Mouse (Mus musculus) gastrocnemius, adult 2 months (tissue): ENCODE data around the gene Adat1. TPM values are rescaled to one million over a fixed set of nuclear protein-coding genes. Genes with fewer than 3 reads are reported as not detected.

Source experiments
- DNase-seq: peaks from one replicate; pipeline ENCODE4 v3.0.0; 2022
- H3K27ac ChIP-seq: fragments of 200-600 bp; 2 replicates; pipeline ENCODE4 v1.8.1; 2022; ENCODE audit warnings: mild to moderate bottlenecking
- H3K4me3 ChIP-seq: fragments of 200-600 bp; 2 replicates; pipeline ENCODE4 v1.8.1; 2022; ENCODE audit warnings: mild to moderate bottlenecking, moderate library complexity
- CTCF ChIP-seq: fragments of 200-600 bp; IDR thresholded peaks from 2 replicates; pipeline ENCODE4 v1.8.1; 2022; ENCODE audit warnings: antibody characterized with exemption, mild to moderate bottlenecking, moderate library complexity
- intact Hi-C: fragments of 180-260 bp; cut with DNase I; formaldehyde crosslinking; loops from one replicate; pipeline ENCODE4 v1.15.1; 2025
- long read RNA-seq, 2 experiments: library from polyadenylated mRNA; stranded (forward); transcript quantifications; one replicate each; pipeline ENCODE4 v2.0.0; 2021
- total RNA-seq, 2 experiments: library from RNA; stranded (reverse); gene quantifications; 2 replicates each; pipeline ENCODE4 v1.2.3; 2021

The Adat1 gene
- 1 to 10 TPM; 2.4 to 2.7 TPM for total RNA-seq
- long read RNA-seq, experiment 1, partial matches to known transcripts: 0 of 7 reads
- long read RNA-seq, experiment 1, other reads (novel, unspliced or antisense): 4 of 7 reads
- long read RNA-seq, experiment 2, partial matches to known transcripts: 0 of 4 reads
- long read RNA-seq, experiment 2, other reads (novel, unspliced or antisense): 3 of 4 reads

GRCm38 (mm10) chr8:111992013-111992702 is at the start of gene Adat1:
TSS of gene Adat1 (minus strand) at chr8:111992302.
- peak; percentile 91 for DNase-seq
- intact Hi-C loops: loop anchor here (5.0 kb wide), 1 partner anchor 50 kb away; the partner anchor contains the start of gene Gabarapl2
- peak; percentile 4; the same call in 1 of the 2 replicates for TF ChIP-seq CTCF
- H3K4me3 ChIP-seq: peak within 1 kb of the TSS; percentile 79
- H3K27ac ChIP-seq: peak within 1 kb of the TSS; percentile 91

- H3K27ac ChIP-seq: no peak overlapping the region
- no peak overlapping the region for H3K4me3 ChIP-seq
- DNase-seq: no peak
- TF ChIP-seq CTCF: no peak
- intact Hi-C loops: no loop called here
These were observed 45.4 kb upstream of the Adat1 start for GRCm38 (mm10) chr8:112037521-112037920.

DNA sequence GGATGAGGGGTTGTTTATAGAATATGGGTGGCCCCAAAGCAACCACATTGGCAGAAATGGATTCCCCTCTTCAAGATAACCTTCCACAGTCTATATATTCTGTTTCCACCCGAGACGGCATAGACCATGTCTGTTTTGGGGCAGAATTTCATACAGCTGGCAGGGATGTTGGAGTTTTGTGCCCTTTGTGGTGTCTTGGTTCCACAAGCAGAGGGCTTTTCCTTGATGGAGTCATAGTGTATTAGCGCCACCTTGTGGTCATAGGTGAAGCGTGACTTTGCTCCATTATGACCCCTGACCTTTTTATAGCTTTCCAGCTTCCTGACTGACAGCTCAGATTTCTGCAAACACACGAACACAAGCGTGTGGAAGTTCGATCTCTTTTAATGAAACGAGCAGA is 42.5 kb upstream of the Adat1 start:
- Histone ChIP-seq H3K27ac (no peak overlapping the region), H3K4me3 (no peak overlapping the region)
- peak; percentile 79 for TF ChIP-seq CTCF
- DNase-seq: peak; percentile 30
- intact Hi-C loops: no loop called here

DNA sequence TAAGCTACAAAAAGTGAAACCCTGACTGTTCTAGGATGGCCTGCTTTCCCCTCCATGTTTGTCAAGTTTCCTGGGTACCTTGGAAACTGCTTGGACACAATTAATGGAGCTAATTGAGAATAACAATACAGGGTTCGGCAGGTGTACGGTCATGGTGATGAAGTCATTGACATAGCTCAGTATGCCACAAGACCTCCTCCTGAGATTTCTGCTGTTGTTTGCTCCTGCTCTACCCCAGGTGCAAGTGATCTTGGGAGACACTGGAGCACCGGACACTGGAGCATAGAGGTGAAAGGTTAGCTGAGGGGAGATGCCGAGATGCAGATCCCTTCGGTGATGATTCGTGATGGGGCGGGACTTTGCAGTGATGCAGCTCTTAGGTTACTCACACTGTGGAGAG is 41.0 kb upstream of the Adat1 start:
- Histone ChIP-seq H3K4me3 (no peak overlapping the region), H3K27ac (no peak overlapping the region)
- DNase-seq: no peak
- intact Hi-C loops: no loop called here
- no peak for TF ChIP-seq CTCF

DNA sequence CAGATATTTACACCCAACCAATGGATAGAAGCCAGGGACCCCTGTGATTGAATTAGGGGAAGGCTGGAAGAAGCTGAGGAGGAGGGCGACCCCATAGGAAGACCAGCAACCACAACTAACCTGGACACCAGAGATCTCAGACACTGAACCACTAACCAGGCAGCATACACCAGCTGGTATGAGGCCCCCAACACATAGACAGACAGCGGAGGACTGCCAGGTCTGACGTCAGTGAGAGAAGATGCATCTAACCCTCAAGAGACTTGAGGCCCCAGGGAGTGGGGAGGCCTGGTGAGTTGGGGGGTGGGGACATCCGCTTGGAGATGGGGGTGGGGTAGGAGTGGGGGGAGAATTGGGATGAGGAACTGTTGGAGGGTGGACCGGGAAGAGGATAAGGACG is 38.6 kb upstream of the Adat1 start:
- TF ChIP-seq CTCF: no peak
- intact Hi-C loops: no loop called here
- H3K27ac ChIP-seq: no peak overlapping the region
- H3K4me3 ChIP-seq: no peak overlapping the region
- DNase-seq: no peak

DNA sequence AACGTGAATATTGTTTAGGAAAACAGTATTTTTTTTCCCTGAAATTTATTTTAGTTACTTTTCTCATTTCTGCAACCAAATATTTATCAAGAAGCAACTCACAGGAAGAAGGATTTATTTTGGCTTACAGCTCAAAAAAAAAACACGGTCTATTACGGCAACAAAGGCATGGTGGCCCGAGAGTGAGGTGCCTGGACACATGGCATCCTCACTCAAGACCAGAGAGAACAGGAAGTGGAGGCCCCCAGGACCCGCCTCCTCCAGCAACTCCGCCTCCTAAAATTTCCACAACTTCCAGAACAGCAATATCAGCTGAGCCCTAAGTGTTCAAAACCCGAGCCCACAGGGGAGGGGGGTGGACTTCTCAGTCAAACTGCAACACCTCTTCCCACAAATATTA is 37.4 kb upstream of the Adat1 start:
- DNase-seq: no peak
- no peak for TF ChIP-seq CTCF
- H3K27ac ChIP-seq: no peak overlapping the region
- intact Hi-C loops: no loop called here
- no peak overlapping the region for H3K4me3 ChIP-seq

- intact Hi-C loops: no loop called here
- Histone ChIP-seq H3K4me3 (no peak within 1 kb of the TSS), H3K27ac (no peak within 1 kb of the TSS)
- TF ChIP-seq CTCF: no peak
- no peak for DNase-seq
These were observed 22.8 kb upstream of the Adat1 start, which contains the start of gene Gm6793 for GRCm38 (mm10) chr8:112014936-112015335. TSS of gene Gm6793 (minus strand) at chr8:112015036.

DNA sequence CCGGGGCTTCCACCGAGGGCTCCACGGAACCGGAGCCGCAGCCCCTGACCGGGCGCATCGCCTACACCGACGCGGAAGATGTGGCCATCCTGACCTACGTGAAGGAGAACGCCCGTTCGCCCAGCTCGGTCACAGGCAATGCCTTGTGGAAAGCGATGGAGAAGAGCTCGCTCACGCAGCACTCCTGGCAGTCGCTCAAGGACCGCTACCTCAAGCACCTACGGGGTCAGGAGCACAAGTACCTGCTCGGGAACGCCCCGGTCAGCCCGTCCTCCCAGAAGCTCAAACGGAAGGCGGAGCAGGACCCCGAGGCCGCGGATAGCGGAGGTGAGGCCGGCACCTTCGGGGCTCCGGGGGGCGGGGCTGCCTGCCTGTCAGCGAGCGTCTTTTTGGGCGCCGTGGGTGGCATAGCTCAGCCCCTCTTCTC is 19.7 kb upstream of the Adat1 start:
- TF ChIP-seq CTCF: no peak
- Histone ChIP-seq H3K27ac (peak overlapping the region; percentile 91), H3K4me3 (peak overlapping the region; percentile 99)
- DNase-seq: no peak
- intact Hi-C loops: no loop called here

- TF ChIP-seq CTCF: no peak
- intact Hi-C loops: no loop called here
- Histone ChIP-seq H3K4me3 (peak within 1 kb of the TSS; percentile 99), H3K27ac (peak within 1 kb of the TSS; percentile 91)
- DNase-seq: peak; percentile 96
These were observed 19.1 kb upstream of the Adat1 start, which contains the start of the genes Kars and Terf2ip for GRCm38 (mm10) chr8:112010997-112011815. TSS of gene Kars (minus strand) at chr8:112011323. TSS of gene Terf2ip (plus strand) at chr8:112011398.

DNA sequence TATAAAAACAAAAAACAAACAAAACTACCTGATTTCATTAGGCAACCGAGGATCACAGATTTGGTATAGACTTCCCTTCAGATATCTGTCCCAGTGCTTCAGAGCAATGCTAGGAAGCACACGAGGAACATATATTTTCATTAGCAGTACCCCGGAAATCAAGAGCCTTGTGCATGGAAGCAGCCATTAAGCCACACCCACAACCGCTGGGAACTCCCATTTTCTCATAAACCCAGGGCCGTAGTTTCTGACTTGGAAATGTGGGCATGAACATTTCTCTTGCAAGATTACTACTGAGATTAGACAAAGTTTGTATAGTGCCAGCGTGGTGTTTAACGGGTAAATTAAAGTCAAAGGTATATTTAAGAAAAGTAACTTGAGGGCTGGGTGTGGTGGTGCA is 17.5 kb upstream of the Adat1 start:
- no peak for TF ChIP-seq CTCF
- intact Hi-C loops: no loop called here
- Histone ChIP-seq H3K4me3 (no peak overlapping the region), H3K27ac (no peak overlapping the region)
- no peak for DNase-seq

DNA sequence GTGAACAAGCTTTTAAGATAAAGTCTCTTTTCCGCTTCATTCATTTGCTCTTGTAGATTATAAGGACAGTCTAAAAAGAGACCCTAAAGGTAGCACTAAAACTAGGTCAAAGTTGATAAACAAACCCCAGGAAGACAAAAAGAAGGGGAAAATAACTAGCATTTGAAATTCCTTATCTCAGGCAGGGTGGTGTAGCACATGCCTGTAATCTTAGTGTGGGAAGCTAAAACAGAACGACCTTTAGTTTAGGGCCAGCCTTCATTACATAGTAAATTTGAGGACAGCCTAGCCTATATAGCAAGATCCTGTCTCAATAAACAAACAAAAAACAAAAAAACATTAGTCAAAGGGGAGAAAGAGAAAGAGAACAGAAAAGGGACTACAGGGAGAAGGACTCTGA is 15.6 kb upstream of the Adat1 start:
- TF ChIP-seq CTCF: no peak
- DNase-seq: no peak
- Histone ChIP-seq H3K4me3 (no peak overlapping the region), H3K27ac (no peak overlapping the region)
- intact Hi-C loops: no loop called here

GRCm38 (mm10) chr8:112005601-112006000 is 13.5 kb upstream of the Adat1 start:
- peak; percentile 62 for DNase-seq
- no peak for TF ChIP-seq CTCF
- intact Hi-C loops: no loop called here
- Histone ChIP-seq H3K27ac (peak overlapping the region; percentile 85), H3K4me3 (peak overlapping the region; percentile 5; the same call in 1 of the 2 replicates)

- no peak for DNase-seq
- intact Hi-C loops: no loop called here
- no peak for TF ChIP-seq CTCF
- no peak overlapping the region for H3K4me3 ChIP-seq
- 0 out of 2 replicates have a peak overlapping the region, but pooled peaks have one; percentile 85 for H3K27ac ChIP-seq
These were observed 12.7 kb upstream of the Adat1 start for GRCm38 (mm10) chr8:112004754-112005153.
